Mouse (Mus musculus): ENCODE data around the gene Polg2. TPM values are rescaled to one million over a fixed set of nuclear protein-coding genes. Genes with fewer than 3 reads are reported as not detected.

The Polg2 gene
- polyA plus RNA-seq, 1 experiment from 2014 or later = 9.6 TPM

Small RNA genes within 50 kb of the gene (microRNA-seq; reads per million reads assigned to microRNA genes)
- gene Gm25994 (not detected), gene Mir3064 (8.6 reads per million, percentile 22 among the genes with 10 or more reads in this experiment)

Other genes starting within 250 kb of the Polg2 start
- 9.6 and 10.7 TPM in 2 replicates for gene Tex2, start 166.1 kb downstream of the Polg2 start, polyA plus RNA-seq (2015; fragmentation: Nextera tagmentation; extraction: Ambion mirVana)
- gene Pecam1, start 28.9 kb downstream of the Polg2 start, polyA plus RNA-seq (2015; fragmentation: Nextera tagmentation; extraction: Ambion mirVana) = 12.4 and 13.7 TPM in 2 replicates
- gene Milr1, start 28.3 kb downstream of the Polg2 start, polyA plus RNA-seq (2015; fragmentation: Nextera tagmentation; extraction: Ambion mirVana) = 0.54 and 1.0 TPM in 2 replicates
- gene Ddx5, start 9.6 kb upstream of the Polg2 start, polyA plus RNA-seq (2015; fragmentation: Nextera tagmentation; extraction: Ambion mirVana) = 503 and 514 TPM in 2 replicates
- gene Cep95, start 9.7 kb upstream of the Polg2 start, polyA plus RNA-seq (2015; fragmentation: Nextera tagmentation; extraction: Ambion mirVana) = 19.5 and 21.6 TPM in 2 replicates
- gene Smurf2, start 141.2 kb upstream of the Polg2 start, polyA plus RNA-seq (2015; fragmentation: Nextera tagmentation; extraction: Ambion mirVana) = 15.9 and 16.0 TPM in 2 replicates
- gene Kpna2, start 220.0 kb upstream of the Polg2 start, polyA plus RNA-seq (2015; fragmentation: Nextera tagmentation; extraction: Ambion mirVana) = 481 and 506 TPM in 2 replicates
- gene 1810010H24Rik, start 246.1 kb upstream of the Polg2 start, polyA plus RNA-seq (2015; fragmentation: Nextera tagmentation; extraction: Ambion mirVana) = 2.6 and 2.8 TPM in 2 replicates

Measured in forebrain, embryonic 13.5 days (tissue).